Mouse (Mus musculus): ENCODE data around the gene Mrgprh. TPM values are rescaled to one million over a fixed set of nuclear protein-coding genes. Genes with fewer than 3 reads are reported as not detected.

Mrgprh gene
- polyA plus RNA-seq (2016; fragmentation: Nextera tagmentation; extraction: Ambion mirVana): not detected in 2 replicates

DNA sequence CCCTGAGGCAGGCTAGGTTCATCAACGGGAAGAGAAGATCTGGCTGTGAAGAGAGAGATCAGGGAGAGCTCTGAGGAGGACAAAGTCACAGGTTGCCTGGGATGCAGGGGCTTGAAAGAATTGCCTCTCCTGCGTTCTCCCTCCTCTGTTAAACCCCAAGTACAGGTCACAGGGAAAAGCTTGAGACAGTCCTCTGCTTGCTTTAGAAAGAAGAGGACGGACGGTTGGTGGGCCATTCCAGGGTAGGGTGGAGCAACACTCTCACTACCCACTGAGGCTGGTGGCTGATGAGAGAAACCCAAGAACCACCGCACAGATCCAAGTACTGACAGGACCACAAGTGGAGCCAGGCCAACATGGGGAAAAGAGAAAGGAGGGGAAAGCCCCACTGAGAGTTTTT is at the start of gene Mrgprh:
Gene Mrgprh (plus strand): TSS at position 301 of the 400 bp plus-strand sequence.
- ATAC-seq (ENCODE audit: insufficient number of reproducible peaks, low FRiP score): no peak
- H3K27ac ChIP-seq (ENCODE audit: poor library complexity, severe bottlenecking): no peak within 1 kb of the TSS
- H3K36me3 ChIP-seq: no peaks in the 10 kb centered on the region
- H3K27me3 ChIP-seq (replicated peaks): peaks cover 21% of the 10 kb centered on the region; the same call in 1 of the 2 replicates
- no peak within 1 kb of the TSS for H3K4me2 ChIP-seq
- H3K9me3 ChIP-seq (replicated peaks): no peaks in the 10 kb centered on the region
- no peak within 1 kb of the TSS for H3K4me3 ChIP-seq
- WGBS: 72% methylated on average over 5 of the region's 5 CpGs
- peaks cover 3% of the 10 kb centered on the region for H3K4me1 ChIP-seq (replicated peaks)
- no peak within 1 kb of the TSS for H3K9ac ChIP-seq

DNA sequence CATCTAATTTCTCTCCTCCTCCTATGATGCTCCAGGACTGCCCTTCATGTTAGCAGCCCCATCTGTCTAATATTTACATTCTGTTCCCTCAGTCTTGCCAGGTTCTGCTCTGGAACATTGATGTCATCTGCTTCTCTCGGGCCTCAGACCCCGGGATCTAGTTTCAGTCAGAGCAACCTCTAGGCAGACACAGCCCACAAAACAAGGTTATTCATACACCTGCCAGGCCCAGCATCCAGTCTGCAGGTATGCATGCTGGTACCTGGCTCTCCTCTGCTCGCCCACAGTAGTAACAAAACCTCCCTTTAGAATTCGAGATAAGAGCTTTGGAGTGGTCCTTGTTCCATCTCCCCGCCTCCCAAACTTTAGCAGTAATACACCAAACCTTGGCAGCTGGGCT is 45.5 kb upstream of the Mrgprh start:
- Histone ChIP-seq H3K27ac (ENCODE audit: poor library complexity, severe bottlenecking) (no peak overlapping the region), H3K9me3 (replicated peaks) (peaks cover 9% of the 10 kb centered on the region; the same call in 1 of the 2 replicates), H3K4me3 (no peak overlapping the region), H3K9ac (no peak overlapping the region), H3K4me2 (no peak overlapping the region), H3K27me3 (replicated peaks) (no peaks in the 10 kb centered on the region), H3K4me1 (replicated peaks) (no peaks in the 10 kb centered on the region), H3K36me3 (no peaks in the 10 kb centered on the region)
- WGBS: 71% methylated on average over 5 of the region's 5 CpGs
- ATAC-seq (ENCODE audit: insufficient number of reproducible peaks, low FRiP score): no peak

DNA sequence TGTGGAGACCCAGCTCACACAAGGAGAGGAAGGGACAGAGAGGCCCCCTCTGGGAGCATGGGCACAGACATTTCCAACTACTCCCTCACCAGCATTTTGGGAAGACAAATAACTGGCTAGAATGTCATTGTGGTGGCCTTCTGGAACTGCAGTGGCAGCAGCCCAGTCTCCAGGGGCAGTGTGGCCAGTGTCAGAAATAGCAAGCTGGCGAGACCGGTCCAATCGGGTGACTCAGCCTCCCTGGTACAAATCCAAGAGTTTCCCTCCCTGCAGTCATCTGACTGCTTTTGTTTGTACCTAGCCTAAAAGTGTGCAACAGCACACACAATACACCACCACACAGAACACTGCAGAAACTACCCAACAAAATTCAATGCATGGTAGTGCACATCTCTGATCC is 43.6 kb upstream of the Mrgprh start:
- Histone ChIP-seq H3K9ac (no peak overlapping the region), H3K9me3 (replicated peaks) (peaks cover 9% of the 10 kb centered on the region; the same call in 1 of the 2 replicates), H3K36me3 (no peaks in the 10 kb centered on the region), H3K4me2 (no peak overlapping the region), H3K27me3 (replicated peaks) (no peaks in the 10 kb centered on the region), H3K4me3 (no peak overlapping the region), H3K4me1 (replicated peaks) (no peaks in the 10 kb centered on the region), H3K27ac (ENCODE audit: poor library complexity, severe bottlenecking) (no peak overlapping the region)
- 74% methylated on average over 3 of the region's 3 CpGs for WGBS
- no peak for ATAC-seq (ENCODE audit: insufficient number of reproducible peaks, low FRiP score)

DNA sequence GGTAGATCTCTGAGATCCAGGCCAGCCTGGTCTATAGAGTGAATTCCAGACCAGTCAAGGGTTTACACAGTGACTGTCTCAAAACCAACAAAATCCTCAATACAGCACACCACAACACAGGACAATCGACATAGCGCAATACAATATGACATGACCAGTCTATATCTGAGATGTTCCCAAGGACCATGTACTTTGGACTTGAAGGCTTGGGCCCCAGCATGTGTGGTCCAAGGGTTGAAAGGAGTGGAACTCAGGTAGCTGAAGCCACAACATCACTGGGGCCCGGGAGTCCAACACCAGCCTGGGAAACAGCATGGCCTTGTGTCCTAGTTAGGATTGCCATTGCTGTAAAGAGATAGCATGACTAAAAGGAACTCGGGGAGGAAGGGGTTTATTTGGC is 43.2 kb upstream of the Mrgprh start:
- ATAC-seq (ENCODE audit: insufficient number of reproducible peaks, low FRiP score): no peak
- Histone ChIP-seq H3K27me3 (replicated peaks) (no peaks in the 10 kb centered on the region), H3K27ac (ENCODE audit: poor library complexity, severe bottlenecking) (no peak overlapping the region), H3K9me3 (replicated peaks) (peaks cover 6% of the 10 kb centered on the region; the same call in 1 of the 2 replicates), H3K9ac (no peak overlapping the region), H3K4me1 (replicated peaks) (no peaks in the 10 kb centered on the region), H3K4me3 (no peak overlapping the region), H3K36me3 (no peaks in the 10 kb centered on the region), H3K4me2 (no peak overlapping the region)
- 81% methylated on average over 4 of the region's 4 CpGs for WGBS

DNA sequence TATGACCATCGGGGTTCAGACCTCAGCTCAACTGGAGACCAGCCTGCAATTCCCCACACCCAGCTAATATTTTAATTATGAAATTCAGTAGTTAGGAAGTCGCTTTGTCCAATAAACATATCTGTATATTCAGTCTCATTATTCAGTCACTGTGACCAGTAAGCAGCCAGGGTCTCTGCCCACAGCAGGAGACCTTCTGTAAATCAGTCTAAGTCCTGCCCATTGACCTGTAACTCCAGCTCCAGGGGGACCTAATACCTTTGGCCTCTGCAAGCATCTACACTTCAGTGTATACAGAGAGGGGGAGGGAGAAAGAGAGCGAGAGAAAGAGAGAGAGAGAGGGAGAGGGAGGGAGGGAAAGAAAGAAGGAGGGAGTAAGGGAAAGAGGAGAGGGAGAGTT is 41.5 kb upstream of the Mrgprh start:
- no peak overlapping the region for H3K9ac ChIP-seq
- no peaks in the 10 kb centered on the region for H3K4me1 ChIP-seq (replicated peaks)
- ATAC-seq (ENCODE audit: insufficient number of reproducible peaks, low FRiP score): no peak
- no peak overlapping the region for H3K27ac ChIP-seq (ENCODE audit: poor library complexity, severe bottlenecking)
- H3K4me2 ChIP-seq: no peak overlapping the region
- H3K36me3 ChIP-seq: no peaks in the 10 kb centered on the region
- H3K4me3 ChIP-seq: no peak overlapping the region
- peaks cover 2% of the 10 kb centered on the region for H3K9me3 ChIP-seq (replicated peaks)
- H3K27me3 ChIP-seq (replicated peaks): no peaks in the 10 kb centered on the region
- WGBS: 68% methylated on average over 3 of the region's 3 CpGs

DNA sequence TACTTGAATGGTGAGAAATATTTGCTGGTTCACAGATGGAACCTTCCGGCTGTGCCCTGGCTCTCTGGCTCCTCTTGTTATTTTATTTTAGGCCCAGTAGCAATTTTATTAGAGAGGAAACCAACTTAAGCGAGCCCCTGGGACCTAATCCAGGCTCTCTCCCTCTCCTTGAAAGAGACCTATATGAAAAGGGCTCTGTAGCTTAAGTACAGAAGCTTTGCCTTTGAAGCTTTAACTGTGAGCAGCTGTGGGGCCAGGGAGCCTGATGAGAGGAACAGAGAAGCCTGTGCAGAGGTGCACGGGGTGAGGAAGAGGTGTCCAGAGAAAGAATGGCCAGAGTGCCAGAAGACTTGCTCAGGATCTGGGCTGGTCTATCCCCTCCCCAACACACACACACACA is 41.0 kb upstream of the Mrgprh start:
- ATAC-seq (ENCODE audit: insufficient number of reproducible peaks, low FRiP score): no peak
- Histone ChIP-seq H3K36me3 (no peaks in the 10 kb centered on the region), H3K4me2 (no peak overlapping the region), H3K9ac (no peak overlapping the region), H3K27ac (ENCODE audit: poor library complexity, severe bottlenecking) (no peak overlapping the region), H3K27me3 (replicated peaks) (no peaks in the 10 kb centered on the region), H3K9me3 (replicated peaks) (no peaks in the 10 kb centered on the region; the same call in 1 of the 2 replicates), H3K4me3 (no peak overlapping the region), H3K4me1 (replicated peaks) (no peaks in the 10 kb centered on the region)
- WGBS: 67% methylated on average over 3 of the region's 3 CpGs

DNA sequence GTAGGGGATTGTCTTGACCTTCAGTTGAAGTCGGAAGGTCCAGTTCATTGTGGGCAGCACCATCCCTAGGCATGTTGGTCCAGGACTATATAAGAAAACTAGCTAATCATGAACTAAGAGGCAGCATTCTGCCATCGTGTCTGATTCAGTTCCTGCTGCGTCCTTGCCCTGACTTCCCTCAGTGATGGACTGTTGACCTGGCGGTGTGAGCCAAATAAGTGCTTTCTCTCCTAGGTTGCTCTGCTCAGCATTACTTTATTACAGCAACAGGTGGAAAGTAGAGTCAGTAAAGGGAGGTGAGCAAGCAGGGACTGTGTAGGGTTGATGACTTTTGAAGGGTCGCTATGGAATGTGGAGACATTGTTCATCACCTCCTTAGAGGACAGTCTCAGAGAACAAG is 40.1 kb upstream of the Mrgprh start:
- H3K27me3 ChIP-seq (replicated peaks): no peaks in the 10 kb centered on the region
- H3K4me2 ChIP-seq: no peak overlapping the region
- no peaks in the 10 kb centered on the region for H3K4me1 ChIP-seq (replicated peaks)
- no peak overlapping the region for H3K9ac ChIP-seq
- H3K27ac ChIP-seq (ENCODE audit: poor library complexity, severe bottlenecking): no peak overlapping the region
- no peak for ATAC-seq (ENCODE audit: insufficient number of reproducible peaks, low FRiP score)
- no peaks in the 10 kb centered on the region; the same call in 1 of the 2 replicates for H3K9me3 ChIP-seq (replicated peaks)
- WGBS: 82% methylated on average over 5 of the region's 5 CpGs
- H3K36me3 ChIP-seq: no peaks in the 10 kb centered on the region
- H3K4me3 ChIP-seq: no peak overlapping the region

DNA sequence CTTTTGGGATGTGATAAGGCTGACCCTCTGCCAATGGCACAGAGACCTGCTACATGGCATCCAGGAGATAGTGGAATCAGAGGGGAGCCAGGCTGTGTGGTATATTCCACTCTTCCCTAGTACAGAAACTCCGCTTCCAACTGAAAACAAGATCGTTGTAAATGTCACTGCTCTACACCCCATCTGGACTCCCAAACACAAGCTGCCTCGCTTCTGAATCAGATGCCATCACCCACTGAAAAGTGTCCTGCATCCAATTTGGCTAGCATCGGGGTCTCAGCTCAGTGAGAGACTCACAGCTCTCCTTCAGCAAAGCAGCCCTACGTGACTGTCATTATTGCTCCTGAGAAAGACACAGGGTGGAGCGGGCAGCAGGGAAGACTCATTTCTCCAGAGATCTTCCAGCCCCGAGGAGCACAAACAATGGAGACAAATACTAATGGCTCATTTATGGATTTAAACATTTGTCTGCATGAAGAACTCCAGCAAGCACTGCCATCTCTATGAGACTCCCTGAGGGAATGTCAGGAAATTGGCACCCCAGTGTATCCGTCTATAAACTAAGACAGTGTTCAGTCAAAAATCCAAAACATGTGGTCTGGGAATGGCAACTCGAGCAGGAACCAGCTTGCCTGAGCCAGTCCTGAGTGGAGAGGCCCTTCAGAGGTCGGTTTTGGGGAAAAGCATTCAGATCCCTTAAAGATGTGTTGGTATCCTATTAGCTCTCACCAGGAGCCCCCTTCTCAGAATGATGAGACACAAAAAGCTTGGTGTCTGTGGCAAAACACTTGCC is 36.2 kb upstream of the Mrgprh start:
- Histone ChIP-seq H3K4me3 (no peak overlapping the region), H3K36me3 (no peaks in the 10 kb centered on the region), H3K27ac (ENCODE audit: poor library complexity, severe bottlenecking) (no peak overlapping the region), H3K9me3 (replicated peaks) (no peaks in the 10 kb centered on the region; the same call in 1 of the 2 replicates), H3K9ac (no peak overlapping the region), H3K4me1 (replicated peaks) (no peaks in the 10 kb centered on the region), H3K27me3 (replicated peaks) (no peaks in the 10 kb centered on the region), H3K4me2 (no peak overlapping the region)
- WGBS: 71% methylated on average over 10 of the region's 10 CpGs
- no peak for ATAC-seq (ENCODE audit: insufficient number of reproducible peaks, low FRiP score)

DNA sequence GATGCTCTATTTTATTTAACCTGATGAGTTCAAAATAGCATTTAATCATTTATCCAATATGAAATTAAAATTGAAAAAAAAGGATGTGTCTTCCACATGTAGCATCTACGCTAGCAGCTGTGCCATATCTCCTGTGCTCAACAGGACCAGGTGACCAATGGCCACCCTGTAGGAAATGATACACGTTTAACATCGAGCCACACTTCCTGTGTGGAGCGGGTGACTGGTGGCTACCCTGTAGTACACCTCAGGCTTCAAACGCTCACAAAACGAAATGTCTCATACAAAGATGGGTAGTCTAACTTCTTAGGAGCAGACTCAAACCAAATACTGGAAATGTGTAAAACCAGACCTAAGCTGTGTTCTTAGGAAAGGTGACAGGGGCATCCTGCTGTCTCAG is 32.0 kb upstream of the Mrgprh start:
- no peaks in the 10 kb centered on the region for H3K27me3 ChIP-seq (replicated peaks)
- no peaks in the 10 kb centered on the region for H3K4me1 ChIP-seq (replicated peaks)
- no peak overlapping the region for H3K9ac ChIP-seq
- no peak overlapping the region for H3K4me2 ChIP-seq
- no peaks in the 10 kb centered on the region for H3K9me3 ChIP-seq (replicated peaks)
- no peak overlapping the region for H3K4me3 ChIP-seq
- no peak for ATAC-seq (ENCODE audit: insufficient number of reproducible peaks, low FRiP score)
- H3K36me3 ChIP-seq: no peaks in the 10 kb centered on the region
- H3K27ac ChIP-seq (ENCODE audit: poor library complexity, severe bottlenecking): no peak overlapping the region
- WGBS: 69% methylated on average over 6 of the region's 6 CpGs

DNA sequence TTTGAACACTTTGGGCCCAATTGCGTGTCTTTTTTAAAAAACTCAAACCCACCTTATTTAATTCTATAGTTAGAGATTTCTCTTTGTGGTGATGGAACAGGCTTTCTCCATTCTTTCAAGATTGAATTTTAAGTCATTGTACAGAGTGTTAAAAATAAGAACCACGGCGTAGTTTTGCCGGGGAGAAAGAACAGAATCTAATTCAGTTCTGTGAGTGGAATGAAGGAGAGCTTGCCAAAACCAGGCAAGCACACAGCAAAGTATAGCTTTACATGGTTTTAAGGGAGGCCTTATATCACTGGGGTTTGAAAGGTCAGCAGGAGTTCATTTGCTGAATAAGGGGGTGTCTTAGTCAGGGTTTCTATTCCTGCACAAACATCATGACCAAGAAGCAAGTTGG is 31.3 kb upstream of the Mrgprh start:
- Histone ChIP-seq H3K36me3 (no peaks in the 10 kb centered on the region), H3K9ac (no peak overlapping the region), H3K27me3 (replicated peaks) (no peaks in the 10 kb centered on the region), H3K27ac (ENCODE audit: poor library complexity, severe bottlenecking) (no peak overlapping the region), H3K9me3 (replicated peaks) (no peaks in the 10 kb centered on the region), H3K4me1 (replicated peaks) (no peaks in the 10 kb centered on the region), H3K4me3 (no peak overlapping the region), H3K4me2 (no peak overlapping the region)
- 91% methylated on average over 4 of the region's 4 CpGs for WGBS
- no peak for ATAC-seq (ENCODE audit: insufficient number of reproducible peaks, low FRiP score)

DNA sequence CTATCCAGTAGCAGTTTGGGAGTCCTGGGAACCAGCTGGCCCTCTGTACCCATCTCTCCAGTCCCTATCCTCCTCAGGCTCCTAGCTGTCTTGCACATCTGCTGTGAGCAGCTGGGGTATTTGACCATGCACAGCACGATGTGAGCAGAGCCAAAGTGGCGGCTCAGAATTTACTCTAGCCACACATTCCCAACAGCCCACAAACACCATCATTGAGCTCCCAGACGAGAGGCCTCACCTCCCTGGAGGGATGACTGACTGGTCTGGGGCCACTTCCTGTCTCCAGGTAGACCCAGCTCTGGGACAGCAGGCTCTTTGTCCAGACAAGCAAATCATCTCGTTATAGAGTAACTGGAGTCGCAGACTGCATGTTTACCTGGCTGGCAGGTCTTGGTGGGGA is 30.0 kb upstream of the Mrgprh start:
- WGBS: 42% methylated on average over 5 of the region's 5 CpGs
- no peaks in the 10 kb centered on the region for H3K9me3 ChIP-seq (replicated peaks)
- no peaks in the 10 kb centered on the region for H3K36me3 ChIP-seq
- no peak overlapping the region for H3K9ac ChIP-seq
- no peaks in the 10 kb centered on the region for H3K27me3 ChIP-seq (replicated peaks)
- no peak overlapping the region for H3K27ac ChIP-seq (ENCODE audit: poor library complexity, severe bottlenecking)
- no peak overlapping the region for H3K4me3 ChIP-seq
- peaks cover 1% of the 10 kb centered on the region; the same call in 1 of the 2 replicates for H3K4me1 ChIP-seq (replicated peaks)
- H3K4me2 ChIP-seq: no peak overlapping the region
- ATAC-seq (ENCODE audit: insufficient number of reproducible peaks, low FRiP score): no peak

DNA sequence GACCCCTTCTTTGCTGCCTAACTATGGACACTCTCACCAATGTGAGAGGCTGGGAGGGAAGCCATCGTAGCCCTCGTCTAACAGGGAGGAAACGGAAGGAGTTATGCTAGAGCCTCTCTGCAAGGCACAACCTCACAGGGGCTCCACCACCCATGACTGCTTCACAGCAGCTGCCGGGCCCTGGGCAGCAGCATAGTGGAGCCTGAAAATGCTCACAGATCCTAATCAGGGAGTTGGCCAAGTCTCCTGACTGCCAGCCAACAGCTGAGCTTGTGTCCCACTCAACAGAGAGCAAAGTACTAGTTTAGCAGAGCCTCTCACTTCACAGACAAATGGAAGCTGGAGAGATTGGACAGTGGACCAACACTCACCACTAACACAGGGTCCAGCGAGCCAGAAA is 29.4 kb upstream of the Mrgprh start:
- 70% methylated on average over 5 of the region's 5 CpGs for WGBS
- no peaks in the 10 kb centered on the region for H3K36me3 ChIP-seq

More for the DNA sequence above, 29.4 kb upstream of the Mrgprh start:
- no peak overlapping the region for H3K27ac ChIP-seq (ENCODE audit: poor library complexity, severe bottlenecking)
- no peak overlapping the region for H3K9ac ChIP-seq
- H3K9me3 ChIP-seq (replicated peaks): no peaks in the 10 kb centered on the region
- H3K4me2 ChIP-seq: no peak overlapping the region
- no peak overlapping the region for H3K4me3 ChIP-seq
- H3K27me3 ChIP-seq (replicated peaks): no peaks in the 10 kb centered on the region
- ATAC-seq (ENCODE audit: insufficient number of reproducible peaks, low FRiP score): no peak
- H3K4me1 ChIP-seq (replicated peaks): peaks cover 2% of the 10 kb centered on the region; the same call in 1 of the 2 replicates
